ENCODE assay signal across 10 mouse cellular contexts in genomic region chr13:21263910-21264309, GRCm38 (mm10). TPM values are rescaled to one million over a fixed set of nuclear protein-coding genes. Genes with fewer than 3 reads are reported as not detected.
A peak's percentile ranks its signal among the peaks of the same experiment; 100 is the strongest.
DNase-seq lines count a peak whose midpoint lies in the region; ATAC-seq lines count a peak whose summit lies in the region.
"Had no signal": no experiment of that assay in that cellular context is flagged by ENCODE, and none has a peak within 500 bp of the region (broad histone marks: within the 10 kb centered on the region; RNA-seq: fewer than 3 reads in every experiment).

No protein-coding gene starts in this region.

- no peaks in the 10 kb centered on the region for H3K36me3 ChIP-seq in heart, embryonic 12.5 days
- H3K36me3 ChIP-seq in hindbrain, embryonic 12.5 days = no peaks in the 10 kb centered on the region
- H3K36me3 ChIP-seq in midbrain, embryonic 13.5 days = no peaks in the 10 kb centered on the region

- H3K4me1 ChIP-seq in heart, embryonic 12.5 days (replicated peaks) = peaks cover 10% of the 10 kb centered on the region; the same call in 1 of the 2 replicates
- H3K4me1 ChIP-seq in hindbrain, embryonic 12.5 days = 0 out of 2 replicates have a peak, but pooled peaks cover 3% of the 10 kb centered on the region
- peaks cover 10% of the 10 kb centered on the region for H3K4me1 ChIP-seq in midbrain, embryonic 13.5 days (replicated peaks)

- intact Hi-C loops in heart, postnatal 14 days (cut with DNase I) = no loop called here

- WGBS in heart, embryonic 12.5 days = 3% methylated on average over 11 of the region's 11 CpGs
- 2% methylated on average over 11 of the region's 11 CpGs for WGBS in hindbrain, embryonic 12.5 days
- WGBS in midbrain, embryonic 13.5 days = 2% methylated on average over 11 of the region's 11 CpGs

- DNase-seq in heart, postnatal 14 days = no peak
- peak; percentile 43 for DNase-seq in brain, adult 2 months (ENCODE audit: low read depth, low spot score)
- no peak for DNase-seq in adrenal gland, postnatal 4 days (ENCODE audit: low spot score in 2 of 2)
- DNase-seq in T-cell, adult 2 months (ENCODE audit: low spot score) = no peak
- no peak for DNase-seq in urinary bladder, postnatal 14 days (ENCODE audit: low spot score)

- ATAC-seq in heart, embryonic 12.5 days (ENCODE audit: insufficient number of reproducible peaks, low FRiP score) = no peak
- no peak for ATAC-seq in hindbrain, embryonic 12.5 days (ENCODE audit: low FRiP score)
- no peak for ATAC-seq in midbrain, embryonic 13.5 days

- H3K4me3 ChIP-seq in heart, embryonic 12.5 days = peak overlapping the region; percentile 52
- peak overlapping the region; percentile 33 for H3K4me3 ChIP-seq in hindbrain, embryonic 12.5 days
- H3K4me3 ChIP-seq in midbrain, embryonic 13.5 days (replicated peaks) = peak overlapping the region; percentile 40

- no peaks in the 10 kb centered on the region for H3K9me3 ChIP-seq in heart, embryonic 12.5 days (replicated peaks)
- no peaks in the 10 kb centered on the region for H3K9me3 ChIP-seq in hindbrain, embryonic 12.5 days (replicated peaks)
- H3K9me3 ChIP-seq in midbrain, embryonic 13.5 days = no peaks in the 10 kb centered on the region

- no peak overlapping the region for H3K27ac ChIP-seq in heart, embryonic 12.5 days (ENCODE audit: poor library complexity, severe bottlenecking)
- H3K27ac ChIP-seq in hindbrain, embryonic 12.5 days = no peak overlapping the region
- no peak overlapping the region for H3K27ac ChIP-seq in midbrain, embryonic 13.5 days

- H3K27me3 ChIP-seq in heart, embryonic 12.5 days (replicated peaks) = peaks cover 16% of the 10 kb centered on the region; the same call in 1 of the 2 replicates
- H3K27me3 ChIP-seq in hindbrain, embryonic 12.5 days = peaks cover 12% of the 10 kb centered on the region; the same call in 1 of the 2 replicates
- peaks cover 44% of the 10 kb centered on the region for H3K27me3 ChIP-seq in midbrain, embryonic 13.5 days

- H3K9ac ChIP-seq in heart, embryonic 12.5 days = peak overlapping the region; percentile 36; the same call in 1 of the 2 replicates
- 0 out of 2 replicates have a peak overlapping the region, but pooled peaks have one; percentile 32 for H3K9ac ChIP-seq in hindbrain, embryonic 12.5 days
- H3K9ac ChIP-seq in midbrain, embryonic 13.5 days (replicated peaks) = 0 out of 2 replicates have a peak overlapping the region, but pooled peaks have one; percentile 14

- peak overlapping the region; percentile 69 for H3K4me2 ChIP-seq in heart, embryonic 12.5 days
- H3K4me2 ChIP-seq in hindbrain, embryonic 12.5 days (replicated peaks) = peak overlapping the region; percentile 45
- peak overlapping the region; percentile 47 for H3K4me2 ChIP-seq in midbrain, embryonic 13.5 days (replicated peaks)

RNA-seq across cellular contexts. Expression of gene Gpx5, which starts 28.6 kb away (rescaled TPM):
- not detected in 2 replicates for polyA plus RNA-seq in heart, embryonic 12.5 days (2016; fragmentation: Nextera tagmentation; extraction: Ambion mirVana)
- not detected for total RNA-seq in heart, postnatal 14 days (2021)
- polyA plus RNA-seq in hindbrain, embryonic 12.5 days (2016; fragmentation: Nextera tagmentation; extraction: Ambion mirVana) = not detected in 2 replicates
- polyA plus RNA-seq in midbrain, embryonic 13.5 days (2015; fragmentation: Nextera tagmentation; extraction: Ambion mirVana) = not detected in 2 replicates
- not detected for total RNA-seq in adrenal gland, postnatal 4 days (2021)
- polyA plus RNA-seq: frontal cortex, adult 2 months; spleen, adult 2 months had no signal

RNA-seq across cellular contexts. Expression of gene Gpx6, which starts 48.0 kb away (rescaled TPM):
- polyA plus RNA-seq in heart, embryonic 12.5 days (2016; fragmentation: Nextera tagmentation; extraction: Ambion mirVana) = not detected in 2 replicates
- total RNA-seq in heart, postnatal 14 days (2021) = not detected
- 0.85 TPM in 1 of 2 replicates, not detected in the other for polyA plus RNA-seq in hindbrain, embryonic 12.5 days (2016; fragmentation: Nextera tagmentation; extraction: Ambion mirVana)
- not detected in 2 replicates for polyA plus RNA-seq in midbrain, embryonic 13.5 days (2015; fragmentation: Nextera tagmentation; extraction: Ambion mirVana)
- total RNA-seq in adrenal gland, postnatal 4 days (2021) = under 1 TPM in 1 of 2 experiments, not detected in 1; 0.81 TPM
- polyA plus RNA-seq: spleen, adult 2 months had no signal
